Mouse (Mus musculus): ENCODE measurements at regions not wholly inside any gene's neighbourhood (a gene's known extent, or its start where the extent isn't known, plus 50 kb on each side); places are given as distances from the start of the nearest gene placed in this dataset.
"Not testable (repeated sequence)": the region's sequence is repeated elsewhere in the genome, so short reads cannot be mapped to it uniquely, and the experiment has no call there.

- peak; percentile 55 for DNase-seq
Measured at GRCm38 (mm10) chr7:63995255-63995980, 56.7 kb upstream of the Klf13 start.

- DNase-seq, result not testable (repeated sequence)
Measured at GRCm38 (mm10) chr7:63994769-63995168, 56.1 kb upstream of the Klf13 start.

- DNase-seq, result no peak
Measured at GRCm38 (mm10) chr7:63992155-63992554, 53.4 kb upstream of the Klf13 start.

GRCm38 (mm10) chr7:63991085-63992010 is 52.6 kb upstream of the Klf13 start:
- no peak for DNase-seq

- no peak for DNase-seq
Measured at GRCm38 (mm10) chr7:63990312-63991028, 51.8 kb upstream of the Klf13 start.

- no peak for DNase-seq
Measured at GRCm38 (mm10) chr7:63989736-63990135, 51.0 kb upstream of the Klf13 start.
